Comparison of ENCODE assay signal across 8 mouse cellular contexts in the genomic region with DNA sequence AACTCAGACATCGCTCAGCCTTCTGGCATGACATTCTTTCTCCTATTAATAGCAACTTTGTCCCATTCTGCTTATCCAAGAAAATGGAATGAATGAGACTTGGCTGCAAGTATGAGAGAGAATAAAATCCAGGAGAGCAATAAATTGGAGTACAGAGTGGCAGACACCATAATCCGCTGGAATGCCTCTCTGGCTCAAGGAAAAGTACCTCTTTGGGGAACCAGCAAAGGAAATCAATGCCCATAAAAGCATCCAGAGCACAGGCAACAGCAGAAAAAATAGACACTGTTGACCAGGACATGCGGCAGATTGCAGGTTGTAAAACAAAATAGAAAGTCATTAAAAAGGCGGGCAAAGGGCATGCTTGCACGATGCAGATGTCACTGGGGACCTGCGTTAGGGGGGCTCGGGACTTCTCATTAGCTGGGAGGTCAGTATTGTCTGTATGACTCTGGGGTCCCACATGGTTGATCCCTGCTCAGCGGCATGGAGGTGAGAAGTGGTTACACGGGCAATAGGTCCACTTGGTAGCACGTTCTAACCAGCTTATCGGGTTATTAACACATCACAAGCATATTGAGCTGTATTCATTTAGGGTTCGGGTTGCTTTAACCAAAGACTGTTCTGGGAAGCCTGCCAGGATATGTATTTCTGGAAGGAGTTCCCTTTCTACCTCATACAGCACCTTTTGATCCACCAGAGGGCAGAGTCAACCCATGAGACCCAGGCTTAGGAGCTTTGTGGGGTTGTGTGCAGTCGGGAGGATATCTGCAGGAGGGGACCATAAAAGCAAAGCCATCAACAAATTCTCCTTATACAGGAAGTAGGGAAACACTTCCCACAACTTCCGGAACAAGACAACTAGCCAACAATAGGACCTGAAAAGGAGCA.
DNase-seq lines count a peak whose midpoint lies in the region; ATAC-seq and TF ChIP-seq lines count a peak whose summit lies in the region.

No protein-coding gene starts in this region.

- no peak overlapping the region for H3K9ac ChIP-seq in forebrain, embryonic 14.5 days (ENCODE audit: low read length)
- no peak overlapping the region for H3K9ac ChIP-seq in hindbrain, embryonic 13.5 days

- H3K27ac ChIP-seq in forebrain, embryonic 14.5 days (ENCODE audit: low read depth, low read length): no peak overlapping the region
- peak overlapping the region; percentile 69; the same call in 1 of the 2 replicates for H3K27ac ChIP-seq in hindbrain, embryonic 13.5 days
- H3K27ac ChIP-seq in thymus, adult 2 months (ENCODE audit: control insufficient read depth, insufficient read depth, low read length): no peak overlapping the region

- DNase-seq in Muller cell, postnatal 12 days (ENCODE audit: inconsistent ontology term): peak; percentile 65
- peak; percentile 52 to 71 for DNase-seq in adrenal gland, postnatal 36 days
- peak; percentile 93 for DNase-seq in forebrain, embryonic 14.5 days (ENCODE audit: low spot score)
- DNase-seq in layer of hippocampus, postnatal 10 days (ENCODE audit: low spot score in 2 of 2): peak; percentile 30 to 55
- peak; percentile 35 for DNase-seq in neural tube, embryonic 10.5 days (ENCODE audit: extremely low spot score, low spot score)
- no peak for DNase-seq in c-Kit-positive CD71-positive TER-119-positive erythroid progenitor cells, embryonic 14.5 days (ENCODE audit: low spot score)
- no peak for DNase-seq in thymus, adult 2 months

- 54% methylated on average over 14 of the region's 14 CpGs for WGBS in forebrain, embryonic 14.5 days
- WGBS in hindbrain, embryonic 13.5 days: 64% methylated on average over 14 of the region's 14 CpGs
- 59% methylated on average over 14 of the region's 14 CpGs for WGBS in thymus, adult 2 months

- no peak overlapping the region for H3K4me2 ChIP-seq in forebrain, embryonic 14.5 days (ENCODE audit: low read length)
- no peak overlapping the region for H3K4me2 ChIP-seq in hindbrain, embryonic 13.5 days

- H3K9me3 ChIP-seq in forebrain, embryonic 14.5 days (replicated peaks; ENCODE audit: control insufficient read depth, low read length): no peaks in the 10 kb centered on the region
- no peaks in the 10 kb centered on the region for H3K9me3 ChIP-seq in hindbrain, embryonic 13.5 days

- no peaks in the 10 kb centered on the region for H3K36me3 ChIP-seq in forebrain, embryonic 14.5 days (ENCODE audit: control insufficient read depth, insufficient read depth, low read length)
- no peaks in the 10 kb centered on the region for H3K36me3 ChIP-seq in hindbrain, embryonic 13.5 days
- no peaks in the 10 kb centered on the region for H3K36me3 ChIP-seq in thymus, adult 2 months (ENCODE audit: control insufficient read depth, insufficient read depth, low read length)

- H3K27me3 ChIP-seq in forebrain, embryonic 14.5 days (replicated peaks; ENCODE audit: control insufficient read depth, insufficient read depth, low read length): no peaks in the 10 kb centered on the region
- H3K27me3 ChIP-seq in hindbrain, embryonic 13.5 days: no peaks in the 10 kb centered on the region
- no peaks in the 10 kb centered on the region for H3K27me3 ChIP-seq in thymus, adult 2 months (ENCODE audit: control insufficient read depth, insufficient read depth, low read length)

- peaks cover 23% of the 10 kb centered on the region for H3K4me1 ChIP-seq in forebrain, embryonic 14.5 days (ENCODE audit: control insufficient read depth, insufficient read depth, low read length)
- peaks cover 41% of the 10 kb centered on the region for H3K4me1 ChIP-seq in hindbrain, embryonic 13.5 days (replicated peaks)
- no peaks in the 10 kb centered on the region for H3K4me1 ChIP-seq in thymus, adult 2 months (replicated peaks; ENCODE audit: control insufficient read depth, insufficient read depth, low read length)

- no peak for TF ChIP-seq POLR2A in thymus, adult 2 months (IDR thresholded peaks at IDR 0.05; ENCODE audit: control insufficient read depth, extremely low read depth, insufficient read depth, low read length, poor library complexity)

- H3K4me3 ChIP-seq in forebrain, embryonic 14.5 days (ENCODE audit: low read depth, low read length): no peak overlapping the region
- H3K4me3 ChIP-seq in hindbrain, embryonic 13.5 days: no peak overlapping the region
- H3K4me3 ChIP-seq in thymus, adult 2 months (ENCODE audit: control insufficient read depth, insufficient read depth, low read length): no peak overlapping the region

- ATAC-seq in forebrain, embryonic 14.5 days: peak; percentile 78
- ATAC-seq in hindbrain, embryonic 13.5 days (ENCODE audit: low FRiP score): no peak; the same call in 1 of the 2 replicates

- TF ChIP-seq CTCF in thymus, adult 2 months (IDR thresholded peaks at IDR 0.05; ENCODE audit: borderline replicate concordance, control insufficient read depth, extremely low read depth, insufficient read depth, low read length, poor library complexity): no peak

Comparison
In these comparisons a context has a peak if more than half of its experiments do, and no peak if none do; other contexts are left out.
1. DNase-seq: peak in Muller cell, postnatal 12 days (single experiment), adrenal gland, postnatal 36 days (2 of 2), forebrain, embryonic 14.5 days (single experiment), layer of hippocampus, postnatal 10 days (2 of 2) and neural tube, embryonic 10.5 days (single experiment); none in c-Kit-positive CD71-positive TER-119-positive erythroid progenitor cells, embryonic 14.5 days (single experiment) and thymus, adult 2 months (single experiment).